Mouse (Mus musculus) embryonic facial prominence, embryonic 13.5 days (tissue): Measurements from ENCODE around the gene Tuft1. TPM values are rescaled to one million over a fixed set of nuclear protein-coding genes. Genes with fewer than 3 reads are reported as not detected.
A peak's percentile ranks its signal among the peaks of the same experiment; 100 is the strongest.
"Not testable (repeated sequence)": the region's sequence is repeated elsewhere in the genome, so short reads cannot be mapped to it uniquely, and the experiment has no call there.

ENCODE experiments used
- ATAC-seq: fragments of 200-750 bp; cut with Nextera tagmentation; 2 replicates; pipeline ENCODE4 v1.8.0; 2017; ENCODE audit warnings: low read depth; ENCODE audit not compliant: insufficient number of reproducible peaks, insufficient read depth, low FRiP score, low TSS enrichment
- H3K27ac ChIP-seq: fragments of 300-500 bp; sonication (generic); 2 replicates; pipeline ENCODE4 v1.5.1; 2015; ENCODE audit warnings: moderate library complexity, mild to moderate bottlenecking, inconsistent platforms
- H3K27me3 ChIP-seq: fragments of 300-500 bp; sonication (generic); 2 replicates; pipeline ENCODE4 v1.6.1; 2015; ENCODE audit warnings: mild to moderate bottlenecking, inconsistent platforms
- H3K36me3 ChIP-seq: fragments of 300-500 bp; sonication (generic); 2 replicates; pipeline ENCODE4 v1.6.1; 2015; ENCODE audit warnings: mild to moderate bottlenecking, inconsistent platforms
- H3K4me1 ChIP-seq: fragments of 300-500 bp; sonication (generic); 2 replicates; pipeline ENCODE4 v1.6.1; 2015; ENCODE audit warnings: inconsistent platforms
- H3K4me2 ChIP-seq: fragments of 300-500 bp; sonication (generic); 2 replicates; pipeline ENCODE4 v1.6.1; 2015; ENCODE audit warnings: moderate library complexity, mild to moderate bottlenecking, inconsistent platforms
- H3K4me3 ChIP-seq: fragments of 300-500 bp; sonication (generic); 2 replicates; pipeline ENCODE4 v1.5.1; 2015; ENCODE audit warnings: mild to moderate bottlenecking, inconsistent platforms
- H3K9ac ChIP-seq: fragments of 300-500 bp; sonication (generic); 2 replicates; pipeline ENCODE4 v1.6.1; 2015; ENCODE audit warnings: mild to moderate bottlenecking, inconsistent platforms
- H3K9me3 ChIP-seq: fragments of 300-500 bp; sonication (generic); 2 replicates; pipeline ENCODE4 v1.6.1; 2016; ENCODE audit warnings: inconsistent platforms
- WGBS: fragments of 180-500 bp; shearing (Covaris S2); methylation state at CpG from one replicate; pipeline ENCODE4 v1.1.7; 2015; ENCODE audit warnings: mixed read lengths; 5-methylcytosine and 5-hydroxymethylcytosine counted together
- polyA plus RNA-seq: library from polyadenylated mRNA; unstranded; fragments of >200 nt; fragmentation: Nextera tagmentation; extraction: Ambion mirVana; gene quantifications from 2 replicates; pipeline ENCODE4 v1.2.1, GENCODE M21; 2015

Tuft1 gene
- polyA plus RNA-seq, 1 experiment from 2014 or later, result 8.6 TPM

DNA sequence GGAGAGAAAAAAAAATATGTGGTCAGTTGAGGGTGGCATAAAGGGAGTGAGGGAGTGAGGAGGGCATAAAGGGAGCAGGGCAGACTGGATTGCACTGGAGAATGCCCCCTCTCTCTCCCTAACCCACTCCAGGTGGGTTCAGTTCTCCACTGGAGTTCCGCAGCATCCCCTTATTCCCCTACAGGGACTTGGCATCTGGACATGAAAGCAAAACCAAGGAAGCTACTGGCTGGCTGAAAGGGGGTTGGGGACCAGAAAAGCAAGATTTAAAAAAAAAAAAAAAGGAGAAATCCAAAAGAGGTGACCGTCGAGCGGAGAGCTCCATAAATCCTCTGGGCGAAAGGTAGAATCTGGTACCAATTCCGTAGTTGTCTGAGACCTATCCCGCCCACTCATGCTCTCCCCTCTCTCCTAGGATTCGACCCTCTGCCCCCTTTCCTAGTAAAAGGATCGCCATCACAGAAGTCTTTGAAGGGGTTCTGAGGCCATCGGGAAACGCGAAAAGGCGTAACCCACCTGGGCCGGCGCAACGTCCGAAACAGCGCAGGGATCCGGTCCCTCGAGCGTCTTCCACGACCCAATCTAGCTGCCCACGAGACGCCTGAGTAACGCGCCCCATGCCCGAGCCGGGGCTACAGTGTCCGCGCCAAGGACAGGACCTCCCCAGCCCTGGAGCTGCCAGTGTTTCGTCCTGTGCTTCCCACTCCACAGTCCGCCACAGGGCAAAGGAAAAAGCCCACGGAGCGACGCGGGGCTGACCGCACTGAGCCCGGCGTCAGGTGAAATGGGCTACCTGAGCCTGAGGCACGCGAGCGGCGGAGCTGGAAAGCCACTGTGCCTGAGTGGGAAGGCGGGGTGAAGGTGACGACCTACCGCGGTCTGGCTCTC is 576 bp downstream of the Tuft1 start:
- 2% methylated on average over 23 of the region's 47 CpGs for WGBS
- ATAC-seq, result peak; percentile 27; the same call in 1 of the 2 replicates
- H3K9me3 ChIP-seq, result not testable (repeated sequence)

GRCm38 (mm10) chr3:94653967-94654366 is 4.7 kb downstream of the Tuft1 start:
- H3K27me3 ChIP-seq, H3K36me3 ChIP-seq, H3K4me2 ChIP-seq, H3K4me3 ChIP-seq, H3K9me3 ChIP-seq, H3K9ac ChIP-seq, ATAC-seq, H3K27ac ChIP-seq: not testable (repeated sequence)
- WGBS, result 49% methylated on average over 1 of the region's 1 CpGs
- H3K4me1 ChIP-seq, result peaks cover 19% of the 10 kb centered on the region

More for the DNA sequence above, 576 bp downstream of the Tuft1 start:
- not testable (repeated sequence) for H3K4me1 ChIP-seq, H3K36me3 ChIP-seq, H3K27me3 ChIP-seq, H3K27ac ChIP-seq
- Histone ChIP-seq H3K4me3 (peak overlapping the region; percentile 45), H3K9ac (peak overlapping the region; percentile 59), H3K4me2 (peak overlapping the region; percentile 67)

DNA sequence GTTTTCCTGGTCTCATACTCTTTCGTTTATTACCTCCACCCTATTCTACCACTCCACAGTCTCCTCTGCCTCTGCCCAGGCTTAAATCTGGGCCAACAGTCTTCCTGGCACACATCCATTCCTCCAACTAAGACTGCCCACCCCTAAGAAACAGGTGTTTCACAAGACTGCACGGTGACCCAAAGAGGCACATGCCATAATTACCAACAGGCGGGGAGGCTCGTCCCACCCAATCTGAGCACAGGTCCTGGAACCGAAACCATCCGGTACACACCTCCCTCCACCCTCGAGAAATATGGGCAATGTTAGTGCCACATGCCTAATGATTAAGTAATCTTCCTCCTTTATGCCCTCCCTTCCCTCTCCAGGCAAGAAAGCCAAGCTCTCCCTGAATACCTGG is 8.3 kb downstream of the Tuft1 start:
- Histone ChIP-seq H3K4me2 (no peak overlapping the region), H3K36me3 (no peaks in the 10 kb centered on the region), H3K4me3 (no peak overlapping the region), H3K9ac (no peak overlapping the region), H3K27me3 (no peaks in the 10 kb centered on the region), H3K27ac (no peak overlapping the region), H3K4me1 (peaks cover 15% of the 10 kb centered on the region), H3K9me3 (no peaks in the 10 kb centered on the region)
- ATAC-seq, result no peak
- 58% methylated on average over 7 of the region's 7 CpGs for WGBS

- Histone ChIP-seq H3K27me3 (no peaks in the 10 kb centered on the region), H3K9me3 (no peaks in the 10 kb centered on the region), H3K27ac (peak overlapping the region; percentile 58; the same call in 1 of the 2 replicates), H3K36me3 (no peaks in the 10 kb centered on the region), H3K9ac (no peak overlapping the region), H3K4me2 (no peak overlapping the region), H3K4me3 (no peak overlapping the region), H3K4me1 (peaks cover 15% of the 10 kb centered on the region)
- 0 out of 2 replicates have a peak, but pooled peaks have one; percentile 15 for ATAC-seq
- WGBS, result 43% methylated on average over 6 of the region's 6 CpGs
Observed at GRCm38 (mm10) chr3:94648755-94649590, 9.7 kb downstream of the Tuft1 start.

- not testable (repeated sequence) for H3K4me3 ChIP-seq, H3K9ac ChIP-seq, H3K9me3 ChIP-seq, H3K27ac ChIP-seq, H3K4me2 ChIP-seq, ATAC-seq, H3K27me3 ChIP-seq, H3K4me1 ChIP-seq, H3K36me3 ChIP-seq
- 79% methylated on average over 2 of the region's 2 CpGs for WGBS
Observed at GRCm38 (mm10) chr3:94642495-94643162, 16.0 kb downstream of the Tuft1 start, which contains the start of gene Gm10972. Gene Gm10972, plus strand, starts transcription at chr3:94643112.

GRCm38 (mm10) chr3:94629876-94630275 is 28.8 kb downstream of the Tuft1 start:
- no peaks in the 10 kb centered on the region for H3K27me3 ChIP-seq
- H3K4me1 ChIP-seq, result no peaks in the 10 kb centered on the region
- no peak overlapping the region for H3K27ac ChIP-seq
- no peaks in the 10 kb centered on the region for H3K9me3 ChIP-seq
- H3K4me3 ChIP-seq, result no peak overlapping the region
- H3K9ac ChIP-seq, result no peak overlapping the region
- no peak overlapping the region for H3K4me2 ChIP-seq
- ATAC-seq, result no peak
- H3K36me3 ChIP-seq, result no peaks in the 10 kb centered on the region
- 82% methylated on average over 3 of the region's 3 CpGs for whole genome bisulfite sequencing

GRCm38 (mm10) chr3:94628712-94629111 is 30.0 kb downstream of the Tuft1 start:
- Histone ChIP-seq H3K9ac (no peak overlapping the region), H3K9me3 (no peaks in the 10 kb centered on the region), H3K27ac (no peak overlapping the region), H3K4me1 (no peaks in the 10 kb centered on the region), H3K4me2 (no peak overlapping the region), H3K4me3 (no peak overlapping the region), H3K27me3 (no peaks in the 10 kb centered on the region), H3K36me3 (no peaks in the 10 kb centered on the region)
- 81% methylated on average over 5 of the region's 5 CpGs for WGBS
- ATAC-seq, result no peak

DNA sequence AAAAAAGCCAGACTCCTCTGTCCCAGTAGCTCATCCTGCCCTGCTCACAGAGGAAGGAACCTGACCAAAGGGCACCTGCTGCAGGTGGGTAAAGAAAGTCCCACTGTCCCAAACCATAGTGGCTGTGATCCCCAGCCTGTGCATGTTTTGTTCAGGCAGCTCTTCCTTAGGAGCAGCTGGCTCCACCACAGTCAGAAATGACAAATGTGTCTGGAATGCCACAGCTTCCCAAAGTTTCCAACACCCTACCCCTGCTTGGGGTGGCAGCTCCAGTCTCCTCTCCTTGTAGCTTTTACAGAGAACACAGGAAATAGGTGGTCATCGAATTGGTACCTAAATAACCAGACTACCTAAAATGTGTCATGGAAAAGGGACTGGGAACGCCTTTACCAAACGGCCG is 34.4 kb downstream of the Tuft1 start:
- 88% methylated on average over 4 of the region's 4 CpGs for WGBS
- H3K9me3 ChIP-seq, result no peaks in the 10 kb centered on the region
- H3K36me3 ChIP-seq, result 0 out of 2 replicates have a peak, but pooled peaks cover 2% of the 10 kb centered on the region
- no peak overlapping the region for H3K4me3 ChIP-seq
- H3K4me1 ChIP-seq, result no peaks in the 10 kb centered on the region
- H3K9ac ChIP-seq, result no peak overlapping the region
- ATAC-seq, result no peak
- no peak overlapping the region for H3K4me2 ChIP-seq
- no peaks in the 10 kb centered on the region for H3K27me3 ChIP-seq
- no peak overlapping the region for H3K27ac ChIP-seq

DNA sequence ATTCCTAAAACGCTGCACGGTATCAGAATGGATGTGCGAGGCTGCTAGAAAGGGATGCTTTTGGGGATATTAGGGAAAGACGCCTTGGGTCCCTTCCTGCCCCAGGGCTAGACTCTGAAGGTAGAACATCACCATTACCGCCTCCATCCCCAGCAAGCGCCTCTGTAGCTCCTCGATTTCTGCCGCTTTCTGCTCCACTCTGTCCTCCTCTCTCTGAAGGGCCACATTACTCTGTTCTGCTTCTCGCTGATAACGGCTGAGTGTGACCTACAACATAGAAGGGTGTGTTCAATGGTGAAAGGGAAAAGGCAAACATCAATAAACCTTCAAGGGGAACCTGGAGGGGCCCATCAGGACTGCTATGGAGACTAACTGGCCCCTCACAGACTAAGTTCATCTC is 36.1 kb downstream of the Tuft1 start:
- WGBS, result 89% methylated on average over 10 of the region's 10 CpGs
- Histone ChIP-seq H3K4me2 (no peak overlapping the region), H3K4me3 (no peak overlapping the region), H3K36me3 (0 out of 2 replicates have a peak, but pooled peaks cover 4% of the 10 kb centered on the region), H3K4me1 (no peaks in the 10 kb centered on the region), H3K27ac (no peak overlapping the region), H3K9ac (no peak overlapping the region), H3K27me3 (no peaks in the 10 kb centered on the region), H3K9me3 (no peaks in the 10 kb centered on the region)
- no peak for ATAC-seq

GRCm38 (mm10) chr3:94621740-94622507 is 36.7 kb downstream of the Tuft1 start:
- no peak for ATAC-seq
- Histone ChIP-seq H3K4me3 (no peak overlapping the region), H3K36me3 (0 out of 2 replicates have a peak, but pooled peaks cover 4% of the 10 kb centered on the region), H3K4me2 (no peak overlapping the region), H3K4me1 (no peaks in the 10 kb centered on the region), H3K9ac (no peak overlapping the region), H3K27ac (no peak overlapping the region), H3K9me3 (no peaks in the 10 kb centered on the region), H3K27me3 (no peaks in the 10 kb centered on the region)
- 75% methylated on average over 11 of the region's 11 CpGs for WGBS

DNA sequence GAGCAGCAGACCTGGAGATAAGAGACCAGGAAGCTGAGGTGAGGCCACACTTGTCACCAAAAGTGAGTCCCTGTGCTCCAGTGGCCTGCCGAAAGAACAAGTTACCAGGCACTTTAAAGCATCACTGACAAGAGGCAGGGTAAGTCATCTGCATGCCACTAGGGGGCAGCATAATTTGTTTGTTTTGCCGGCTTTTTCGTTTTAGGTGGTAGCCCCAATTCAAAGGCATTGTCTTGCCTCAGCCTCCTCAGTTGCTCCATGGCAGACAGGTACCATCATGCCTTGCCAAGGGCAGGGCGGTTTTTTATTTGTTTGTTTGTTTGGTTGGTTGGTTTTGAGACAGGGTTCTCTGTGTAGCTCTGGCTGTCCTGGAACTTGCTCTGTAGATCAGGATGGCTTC is 42.0 kb downstream of the Tuft1 start:
- no peaks in the 10 kb centered on the region for H3K9me3 ChIP-seq
- H3K4me1 ChIP-seq, result peaks cover 4% of the 10 kb centered on the region
- no peak for ATAC-seq
- no peak overlapping the region for H3K27ac ChIP-seq
- 0 out of 2 replicates have a peak, but pooled peaks cover 7% of the 10 kb centered on the region for H3K36me3 ChIP-seq
- 74% methylated on average over 4 of the region's 4 CpGs for WGBS
- no peak overlapping the region for H3K4me2 ChIP-seq
- no peak overlapping the region for H3K9ac ChIP-seq
- H3K27me3 ChIP-seq, result no peaks in the 10 kb centered on the region
- no peak overlapping the region for H3K4me3 ChIP-seq
